Mouse (Mus musculus) layer of hippocampus, adult 11-12 months (tissue): ENCODE results near the gene Wdr24.
"Not testable (repeated sequence)": the region's sequence is repeated elsewhere in the genome, so short reads cannot be mapped to it uniquely, and the experiment has no call there.

ENCODE experiments used
- DNase-seq: peaks from one replicate; pipeline ENCODE4 v3.0.0; 2022; ENCODE audit warnings: low spot score

The Wdr24 gene

GRCm38 (mm10) chr17:25807452-25807851 lies 16.0 kb upstream of the Wdr24 start:
- not testable (repeated sequence) for DNase-seq

GRCm38 (mm10) chr17:25808028-25808427 lies 15.4 kb upstream of the Wdr24 start:
- no peak for DNase-seq

GRCm38 (mm10) chr17:25808789-25809605 lies 14.4 kb upstream of the Wdr24 start, which contains the start of gene Fbxl16:
Gene Fbxl16, plus strand, starts transcription at chr17:25809085.
- DNase-seq: peak; percentile 88

- DNase-seq: no peak
These were observed 13.7 kb upstream of the Wdr24 start for GRCm38 (mm10) chr17:25809606-25810340.

GRCm38 (mm10) chr17:25810890-25811289 lies 12.5 kb upstream of the Wdr24 start:
- DNase-seq: no peak

GRCm38 (mm10) chr17:25813471-25813870 lies 10.0 kb upstream of the Wdr24 start:
- DNase-seq: peak; percentile 81

GRCm38 (mm10) chr17:25817662-25818061 lies 5.8 kb upstream of the Wdr24 start:
- DNase-seq: no peak

- no peak for DNase-seq
These were observed 4.3 kb upstream of the Wdr24 start for GRCm38 (mm10) chr17:25818851-25819780.

GRCm38 (mm10) chr17:25824362-25825142 lies 1.1 kb downstream of the Wdr24 start:
- DNase-seq: no peak

GRCm38 (mm10) chr17:25825311-25825710 lies 1.9 kb downstream of the Wdr24 start:
- DNase-seq: no peak

- DNase-seq: no peak
These were observed 2.6 kb downstream of the Wdr24 start for GRCm38 (mm10) chr17:25825984-25826570.

GRCm38 (mm10) chr17:25827011-25827410 lies 3.6 kb downstream of the Wdr24 start:
- no peak for DNase-seq

GRCm38 (mm10) chr17:25827546-25828222 lies 4.3 kb downstream of the Wdr24 start:
- DNase-seq: no peak

- no peak for DNase-seq
These were observed 4.8 kb downstream of the Wdr24 start for GRCm38 (mm10) chr17:25828223-25828594.

GRCm38 (mm10) chr17:25828712-25829557 lies 5.5 kb downstream of the Wdr24 start, which contains the start of gene Jmjd8:
Gene Jmjd8, plus strand, starts transcription at chr17:25828867.
- peak; percentile 84 for DNase-seq

- DNase-seq: no peak
These were observed 6.2 kb downstream of the Wdr24 start for GRCm38 (mm10) chr17:25829558-25830017.

GRCm38 (mm10) chr17:25830200-25830753 lies 6.8 kb downstream of the Wdr24 start:
- no peak for DNase-seq

GRCm38 (mm10) chr17:25830806-25831431 lies 7.5 kb downstream of the Wdr24 start:
- DNase-seq: no peak
